Mouse (Mus musculus) neural tube, embryonic 14.5 days (tissue): ENCODE data around the gene Synpr. TPM values are rescaled to one million over a fixed set of nuclear protein-coding genes. Genes with fewer than 3 reads are reported as not detected.

ENCODE experiments used
- ATAC-seq: fragments of 200-750 bp; cut with Nextera tagmentation; 2 replicates; pipeline ENCODE4 v1.8.0; 2017; ENCODE audit warnings: low read depth, mild to moderate bottlenecking, moderate TSS enrichment, moderate library complexity
- H3K27ac ChIP-seq: fragments of 300-500 bp; sonication (generic); 2 replicates; pipeline ENCODE4 v1.5.1; 2014; ENCODE audit warnings: low read depth, mild to moderate bottlenecking, control low read depth, low read length, moderate library complexity, mixed read lengths
- H3K27me3 ChIP-seq: fragments of 300-500 bp; sonication (generic); 2 replicates; pipeline ENCODE4 v1.6.1; 2014; ENCODE audit warnings: low read length; ENCODE audit not compliant: control insufficient read depth, insufficient read depth
- H3K36me3 ChIP-seq: fragments of 300-500 bp; sonication (generic); 2 replicates; pipeline ENCODE4 v1.6.1; 2014; ENCODE audit warnings: low read length, mixed read lengths; ENCODE audit not compliant: control insufficient read depth, insufficient read depth
- H3K4me1 ChIP-seq: fragments of 300-500 bp; sonication (generic); 2 replicates; pipeline ENCODE4 v1.6.1; 2014; ENCODE audit warnings: low read length; ENCODE audit not compliant: control insufficient read depth, insufficient read depth
- H3K4me2 ChIP-seq: fragments of 300-500 bp; sonication (generic); 2 replicates; pipeline ENCODE4 v1.6.1; 2014; ENCODE audit warnings: mild to moderate bottlenecking, low read depth, low read length, control low read depth
- H3K4me3 ChIP-seq: fragments of 300-500 bp; sonication (generic); 2 replicates; pipeline ENCODE4 v1.5.1; 2014; ENCODE audit warnings: low read depth, low read length, control low read depth, mixed read lengths
- H3K9ac ChIP-seq: fragments of 300-500 bp; sonication (generic); replicated peaks from 2 replicates; pipeline ENCODE4 v1.6.1; 2014; ENCODE audit warnings: low read depth, mild to moderate bottlenecking, control low read depth, low read length, mixed read lengths
- H3K9me3 ChIP-seq: fragments of 300-500 bp; sonication (generic); 2 replicates; pipeline ENCODE4 v1.6.1; 2016; ENCODE audit warnings: low read length; ENCODE audit not compliant: control insufficient read depth
- WGBS: fragments of 180-500 bp; shearing (Covaris S2); extraction: QIAGEN DNeasy Blood & Tissue Kit; methylation state at CpG from one replicate; pipeline ENCODE4 v1.1.7; 2014; 5-methylcytosine and 5-hydroxymethylcytosine counted together
- polyA plus RNA-seq: library from polyadenylated mRNA; unstranded; fragments of >200 nt; fragmentation: Nextera tagmentation; extraction: Ambion mirVana; gene quantifications from 2 replicates; pipeline ENCODE4 v1.2.1, GENCODE M21; 2014

Gene Synpr
- polyA plus RNA-seq, 1 experiment from 2014 or later: 62.4 TPM

DNA sequence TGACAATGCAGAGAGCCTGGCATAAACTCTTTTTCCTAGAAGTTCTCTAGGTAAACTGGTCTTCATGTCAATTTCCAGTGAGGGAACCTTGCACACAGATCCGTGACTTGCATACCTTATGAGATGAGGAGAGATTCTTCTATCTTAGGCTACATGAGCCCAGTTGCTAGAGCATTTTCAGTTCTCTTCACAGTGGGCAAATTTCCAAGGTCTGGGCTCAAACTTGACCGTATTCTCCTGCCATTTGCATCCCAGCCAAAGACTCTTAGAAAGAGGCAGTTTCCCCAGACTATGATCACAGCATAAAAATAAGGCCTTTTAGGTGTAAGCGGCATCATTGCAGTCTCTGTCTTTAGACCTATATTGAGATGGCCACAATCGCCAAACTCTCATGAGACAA is 270.1 kb downstream of the Synpr start:
- Histone ChIP-seq H3K27me3 (no peaks in the 10 kb centered on the region), H3K27ac (no peak overlapping the region), H3K4me1 (no peaks in the 10 kb centered on the region), H3K9ac (no peak overlapping the region), H3K36me3 (no peaks in the 10 kb centered on the region), H3K4me2 (no peak overlapping the region), H3K4me3 (no peak overlapping the region), H3K9me3 (no peaks in the 10 kb centered on the region)
- ATAC-seq: no peak
- WGBS: 89% methylated on average over 4 of the region's 4 CpGs

DNA sequence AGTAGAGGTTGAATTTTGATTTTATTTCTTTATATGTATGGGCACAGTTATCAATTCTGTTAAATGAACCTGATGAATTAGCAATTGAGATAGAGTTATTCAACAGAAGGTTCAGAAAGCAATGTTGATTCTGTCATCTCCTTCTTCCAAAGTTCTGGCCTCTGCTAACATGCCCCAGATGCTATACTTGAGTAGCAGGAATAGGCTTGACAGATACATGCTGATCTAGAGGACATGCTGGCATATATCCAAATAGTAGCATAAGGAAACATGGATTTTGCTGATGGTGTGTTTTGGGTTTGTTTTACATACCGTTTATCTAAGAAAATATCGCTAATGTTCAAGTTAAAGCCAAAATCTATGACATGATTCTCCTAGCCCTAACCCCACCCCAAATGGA is 273.5 kb downstream of the Synpr start:
- WGBS: 93% methylated on average over 2 of the region's 2 CpGs
- H3K9me3 ChIP-seq: no peaks in the 10 kb centered on the region
- no peak for ATAC-seq
- H3K27me3 ChIP-seq: no peaks in the 10 kb centered on the region
- H3K36me3 ChIP-seq: no peaks in the 10 kb centered on the region
- H3K4me3 ChIP-seq: no peak overlapping the region
- H3K4me1 ChIP-seq: no peaks in the 10 kb centered on the region
- H3K4me2 ChIP-seq: no peak overlapping the region
- no peak overlapping the region for H3K27ac ChIP-seq
- H3K9ac ChIP-seq: no peak overlapping the region

DNA sequence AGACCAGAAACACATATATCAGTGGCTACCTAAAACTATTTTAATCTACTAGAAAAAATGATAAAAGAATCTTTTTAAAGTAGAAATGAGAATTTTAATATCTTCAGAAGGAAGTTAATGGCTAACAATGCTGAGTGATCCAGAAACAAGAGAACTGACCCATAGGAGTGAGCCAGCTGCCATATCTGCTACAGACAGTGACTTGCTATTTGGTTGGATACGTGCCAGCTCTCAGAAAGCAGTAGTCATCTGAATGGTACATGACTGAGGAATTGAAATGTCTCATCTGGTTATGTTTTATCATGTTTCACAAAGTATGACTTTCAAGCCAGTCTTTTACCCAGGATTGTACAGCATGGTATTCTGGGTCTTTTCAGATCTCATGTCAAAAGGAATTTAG is 282.7 kb downstream of the Synpr start:
- Histone ChIP-seq H3K27ac (no peak overlapping the region), H3K4me3 (no peak overlapping the region), H3K36me3 (no peaks in the 10 kb centered on the region), H3K9me3 (no peaks in the 10 kb centered on the region), H3K9ac (no peak overlapping the region), H3K27me3 (no peaks in the 10 kb centered on the region), H3K4me1 (no peaks in the 10 kb centered on the region), H3K4me2 (no peak overlapping the region)
- 83% methylated on average over 1 of the region's 1 CpGs for WGBS
- ATAC-seq: no peak

DNA sequence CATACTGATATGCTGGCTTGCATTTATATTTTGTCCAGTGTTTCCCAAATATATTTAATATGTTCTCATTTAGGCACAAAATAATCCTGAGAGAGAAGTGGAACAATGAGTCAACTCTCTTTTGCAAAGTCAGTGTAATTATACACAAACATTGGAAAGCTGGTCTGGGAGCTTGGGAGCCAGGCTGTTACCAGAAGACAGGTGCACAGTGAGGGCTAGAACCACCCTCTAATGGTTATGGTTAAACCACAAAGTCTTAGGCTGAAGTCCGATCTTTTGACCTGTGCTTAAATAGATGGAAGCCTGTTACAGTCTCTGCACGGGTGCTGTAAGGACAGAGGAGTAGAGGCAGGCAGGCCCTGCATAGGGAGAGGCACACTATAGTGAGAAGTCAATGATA is 283.4 kb downstream of the Synpr start:
- H3K36me3 ChIP-seq: no peaks in the 10 kb centered on the region
- H3K27me3 ChIP-seq: no peaks in the 10 kb centered on the region
- H3K4me3 ChIP-seq: no peak overlapping the region
- 85% methylated on average over 2 of the region's 2 CpGs for WGBS
- H3K9ac ChIP-seq: no peak overlapping the region
- no peak for ATAC-seq
- H3K4me2 ChIP-seq: no peak overlapping the region
- no peaks in the 10 kb centered on the region for H3K9me3 ChIP-seq
- H3K27ac ChIP-seq: no peak overlapping the region
- no peaks in the 10 kb centered on the region for H3K4me1 ChIP-seq

DNA sequence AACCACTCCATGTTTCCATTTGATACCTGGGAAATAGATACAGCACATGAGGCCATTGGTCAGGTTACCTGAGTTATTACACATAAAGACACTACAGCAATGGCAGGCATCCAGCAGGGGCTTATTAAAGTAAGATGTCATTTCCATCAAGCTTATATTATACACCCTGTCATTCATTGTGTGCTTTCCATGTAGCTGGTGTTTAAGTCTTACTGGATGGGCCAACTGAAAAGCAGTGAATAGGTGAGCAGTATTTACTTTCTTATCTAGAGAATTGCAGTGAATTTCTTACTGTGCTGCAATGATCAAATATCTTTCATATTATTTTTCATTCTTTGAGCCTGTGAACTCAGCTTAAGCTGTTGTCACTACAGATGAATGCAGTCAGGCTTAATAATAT is 287.4 kb downstream of the Synpr start:
- no peak for ATAC-seq
- Histone ChIP-seq H3K27ac (no peak overlapping the region), H3K4me1 (no peaks in the 10 kb centered on the region), H3K4me3 (no peak overlapping the region), H3K9me3 (no peaks in the 10 kb centered on the region), H3K9ac (no peak overlapping the region), H3K4me2 (no peak overlapping the region), H3K36me3 (no peaks in the 10 kb centered on the region), H3K27me3 (no peaks in the 10 kb centered on the region)

DNA sequence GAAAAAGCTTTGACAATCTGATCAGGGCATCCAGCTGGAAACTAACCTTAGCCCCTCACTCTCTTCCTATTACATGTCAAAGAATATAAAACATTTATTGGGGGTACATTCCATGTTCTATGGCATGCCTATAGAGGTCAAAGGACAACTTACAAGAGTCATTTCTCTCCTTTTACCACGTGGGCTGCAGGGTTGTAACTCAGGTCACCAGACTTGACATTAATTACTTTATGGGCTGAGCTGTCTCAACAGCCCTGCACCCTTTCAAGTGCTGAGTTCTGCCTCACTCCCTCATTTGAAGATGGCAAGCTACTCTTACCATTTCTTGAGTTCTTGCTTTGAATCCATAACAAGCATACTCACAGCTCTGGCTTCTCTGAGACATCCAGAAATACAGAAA is 287.9 kb downstream of the Synpr start:
- no peak overlapping the region for H3K9ac ChIP-seq
- H3K27ac ChIP-seq: no peak overlapping the region
- no peaks in the 10 kb centered on the region for H3K4me1 ChIP-seq
- H3K4me2 ChIP-seq: no peak overlapping the region
- no peaks in the 10 kb centered on the region for H3K36me3 ChIP-seq
- WGBS: 0% methylated on average over 1 of the region's 1 CpGs
- H3K4me3 ChIP-seq: no peak overlapping the region
- no peaks in the 10 kb centered on the region for H3K27me3 ChIP-seq
- ATAC-seq: no peak
- no peaks in the 10 kb centered on the region for H3K9me3 ChIP-seq

DNA sequence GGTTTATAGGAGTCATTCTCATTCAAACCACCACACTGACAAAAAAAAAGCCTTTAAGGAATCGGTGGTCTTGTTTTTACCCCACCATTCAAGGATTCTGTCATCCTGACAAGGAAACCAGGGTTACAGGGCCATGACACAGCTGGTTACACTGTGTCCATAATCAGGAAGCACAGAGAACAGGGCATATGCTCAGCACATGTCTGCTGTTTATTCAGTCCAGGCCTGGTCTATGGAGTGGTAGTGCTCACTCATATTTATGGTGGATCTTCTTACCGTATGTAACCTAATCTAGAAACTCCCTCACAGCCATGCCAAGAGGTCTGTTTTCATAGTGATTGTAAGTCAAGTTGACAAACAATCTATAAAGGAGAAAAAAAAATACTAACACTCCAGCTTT is 293.5 kb downstream of the Synpr start:
- no peaks in the 10 kb centered on the region for H3K36me3 ChIP-seq
- 86% methylated on average over 2 of the region's 2 CpGs for WGBS
- H3K4me3 ChIP-seq: no peak overlapping the region
- H3K4me2 ChIP-seq: no peak overlapping the region
- no peaks in the 10 kb centered on the region for H3K4me1 ChIP-seq
- no peak for ATAC-seq
- H3K9me3 ChIP-seq: no peaks in the 10 kb centered on the region
- H3K9ac ChIP-seq: no peak overlapping the region
- H3K27me3 ChIP-seq: no peaks in the 10 kb centered on the region
- no peak overlapping the region for H3K27ac ChIP-seq

DNA sequence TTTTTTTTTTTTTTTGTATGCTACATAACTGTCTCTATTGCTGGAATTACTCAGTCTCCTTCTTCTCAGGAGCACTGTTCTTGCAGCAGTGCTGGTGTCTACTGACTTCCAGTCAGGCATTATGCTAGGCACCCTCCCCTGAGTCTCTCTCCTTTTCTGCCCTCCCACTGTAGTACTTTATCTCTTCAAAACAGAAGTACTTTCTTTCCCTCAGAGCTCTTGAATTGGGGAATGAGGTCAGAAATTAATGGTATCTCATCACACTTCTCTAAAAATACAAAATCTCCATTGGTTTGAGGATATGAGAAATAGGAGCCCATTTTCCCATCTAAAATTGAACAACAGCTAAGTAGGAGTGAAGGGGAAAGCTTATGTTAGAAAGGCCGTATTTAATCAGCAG is 294.2 kb downstream of the Synpr start:
- H3K4me2 ChIP-seq: no peak overlapping the region
- H3K4me3 ChIP-seq: no peak overlapping the region
- ATAC-seq: no peak
- 94% methylated on average over 1 of the region's 1 CpGs for WGBS
- no peaks in the 10 kb centered on the region for H3K36me3 ChIP-seq
- no peaks in the 10 kb centered on the region for H3K27me3 ChIP-seq
- no peak overlapping the region for H3K9ac ChIP-seq
- H3K9me3 ChIP-seq: no peaks in the 10 kb centered on the region
- H3K27ac ChIP-seq: no peak overlapping the region
- H3K4me1 ChIP-seq: no peaks in the 10 kb centered on the region

DNA sequence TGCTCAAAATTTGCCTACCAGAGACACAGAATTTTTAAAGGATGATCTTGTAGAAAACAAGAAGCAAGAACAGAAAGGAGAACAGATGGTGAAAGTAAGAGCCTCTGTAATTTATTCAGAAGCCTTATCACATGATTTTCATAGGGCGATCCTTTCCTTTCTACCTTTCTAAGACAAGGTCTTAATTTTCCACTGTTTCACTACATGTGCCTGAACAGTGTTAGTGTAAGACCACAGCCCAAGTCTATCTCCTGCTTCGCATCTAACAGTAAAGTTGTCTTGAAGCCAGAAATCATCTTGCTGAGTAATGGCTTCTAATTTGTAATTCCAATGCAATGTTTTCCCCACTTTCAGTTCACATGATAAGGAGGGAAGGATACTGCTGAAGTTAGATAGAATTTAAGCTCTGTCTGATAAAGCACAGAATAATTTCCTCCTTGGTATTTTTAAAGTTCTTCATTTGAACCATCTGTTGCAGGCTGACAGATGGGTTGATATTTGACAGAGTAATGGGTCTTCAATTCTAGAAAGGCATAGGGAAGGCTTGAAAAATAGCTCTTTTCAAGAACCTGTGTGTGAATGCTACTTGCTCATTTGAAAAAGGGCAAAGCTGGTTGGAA is 308.9 kb downstream of the Synpr start:
- Histone ChIP-seq H3K27ac (no peak overlapping the region), H3K9me3 (no peaks in the 10 kb centered on the region), H3K4me1 (no peaks in the 10 kb centered on the region), H3K9ac (no peak overlapping the region), H3K36me3 (no peaks in the 10 kb centered on the region), H3K4me2 (no peak overlapping the region), H3K27me3 (no peaks in the 10 kb centered on the region), H3K4me3 (no peak overlapping the region)
- 90% methylated on average over 2 of the region's 2 CpGs for WGBS
- no peak for ATAC-seq

DNA sequence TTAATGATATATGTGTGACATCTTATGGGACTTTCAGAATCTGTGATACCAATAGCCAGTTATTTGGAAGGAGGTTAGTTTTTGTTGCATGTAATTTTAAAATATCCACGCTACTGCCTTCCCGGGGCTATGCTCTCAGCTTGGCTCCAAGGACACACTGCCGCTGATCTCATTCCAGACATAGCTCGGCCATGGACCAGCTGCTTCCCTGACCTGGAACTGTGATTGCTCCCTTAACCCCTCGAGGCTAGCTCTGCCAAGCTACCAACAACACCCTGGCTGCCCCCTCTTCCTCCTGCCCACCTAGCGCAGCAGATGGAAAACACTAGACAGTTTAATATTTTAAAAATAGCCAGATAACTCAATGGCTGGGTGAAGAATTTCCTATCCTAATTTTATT is 311.7 kb downstream of the Synpr start:
- ATAC-seq: no peak
- Histone ChIP-seq H3K27ac (no peak overlapping the region), H3K4me2 (no peak overlapping the region), H3K4me1 (no peaks in the 10 kb centered on the region), H3K9ac (no peak overlapping the region), H3K4me3 (no peak overlapping the region), H3K9me3 (no peaks in the 10 kb centered on the region), H3K36me3 (no peaks in the 10 kb centered on the region), H3K27me3 (no peaks in the 10 kb centered on the region)
- 82% methylated on average over 6 of the region's 6 CpGs for whole genome bisulfite sequencing
